Mouse (Mus musculus): ENCODE results near the gene Pitpnb.

The Pitpnb gene

GRCm38 (mm10) chr5:111330417-111331098, at the start of gene Pitpnb:
TSS of gene Pitpnb (plus strand) at chr5:111330763.
- peak; percentile 98 for DNase-seq (ENCODE audit: low read depth, low spot score)

- DNase-seq (ENCODE audit: low read depth, low spot score), result no peak
Observed at GRCm38 (mm10) chr5:111284420-111285175, 46.0 kb upstream of the Pitpnb start.

- DNase-seq (ENCODE audit: low read depth, low spot score), result no peak
Observed at GRCm38 (mm10) chr5:111287571-111287970, 43.0 kb upstream of the Pitpnb start.

GRCm38 (mm10) chr5:111288486-111288885, 42.1 kb upstream of the Pitpnb start:
- DNase-seq (ENCODE audit: low read depth, low spot score), result no peak

- no peak for DNase-seq (ENCODE audit: low read depth, low spot score)
Observed at GRCm38 (mm10) chr5:111290071-111290470, 40.5 kb upstream of the Pitpnb start.

GRCm38 (mm10) chr5:111291639-111292038, 38.9 kb upstream of the Pitpnb start:
- DNase-seq (ENCODE audit: low read depth, low spot score), result no peak

- no peak for DNase-seq (ENCODE audit: low read depth, low spot score)
Observed at GRCm38 (mm10) chr5:111297801-111298200, 32.8 kb upstream of the Pitpnb start.

GRCm38 (mm10) chr5:111298706-111299105, 31.9 kb upstream of the Pitpnb start:
- DNase-seq (ENCODE audit: low read depth, low spot score), result no peak

- no peak for DNase-seq (ENCODE audit: low read depth, low spot score)
Observed at GRCm38 (mm10) chr5:111300776-111301175, 29.8 kb upstream of the Pitpnb start.

GRCm38 (mm10) chr5:111301736-111302135, 28.8 kb upstream of the Pitpnb start:
- DNase-seq (ENCODE audit: low read depth, low spot score), result no peak

GRCm38 (mm10) chr5:111304730-111305129, 25.8 kb upstream of the Pitpnb start:
- no peak for DNase-seq (ENCODE audit: low read depth, low spot score)

- no peak for DNase-seq (ENCODE audit: low read depth, low spot score)
Observed at GRCm38 (mm10) chr5:111310185-111310584, 20.4 kb upstream of the Pitpnb start.

GRCm38 (mm10) chr5:111313833-111314232, 16.7 kb upstream of the Pitpnb start:
- no peak for DNase-seq (ENCODE audit: low read depth, low spot score)

- DNase-seq (ENCODE audit: low read depth, low spot score), result no peak
Observed at GRCm38 (mm10) chr5:111315061-111315460, 15.5 kb upstream of the Pitpnb start.

GRCm38 (mm10) chr5:111317526-111317925, 13.0 kb upstream of the Pitpnb start:
- no peak for DNase-seq (ENCODE audit: low read depth, low spot score)

GRCm38 (mm10) chr5:111318946-111319345, 11.6 kb upstream of the Pitpnb start:
- DNase-seq (ENCODE audit: low read depth, low spot score), result no peak

GRCm38 (mm10) chr5:111325813-111326212, 4.8 kb upstream of the Pitpnb start:
- DNase-seq (ENCODE audit: low read depth, low spot score), result no peak

- DNase-seq (ENCODE audit: low read depth, low spot score), result no peak
Observed at GRCm38 (mm10) chr5:111327420-111327819, 3.1 kb upstream of the Pitpnb start.

GRCm38 (mm10) chr5:111329782-111330416, 664 bp upstream of the Pitpnb start:
- no peak for DNase-seq (ENCODE audit: low read depth, low spot score)

- no peak for DNase-seq (ENCODE audit: low read depth, low spot score)
Observed at GRCm38 (mm10) chr5:111331099-111331435, 504 bp downstream of the Pitpnb start.

- DNase-seq (ENCODE audit: low read depth, low spot score), result no peak
Observed at GRCm38 (mm10) chr5:111335939-111336691, 5.6 kb downstream of the Pitpnb start.

GRCm38 (mm10) chr5:111341609-111342008, 11.0 kb downstream of the Pitpnb start:
- DNase-seq (ENCODE audit: low read depth, low spot score), result peak; percentile 56
